Mouse (Mus musculus): ENCODE results near the gene Aif1.

- TF ChIP-seq POLR2A (IDR thresholded peaks at IDR 0.05; ENCODE audit: extremely low read depth, insufficient read depth, low read length) (peak; percentile 66; the same call in 1 of the 2 replicates), CTCF (IDR thresholded peaks at IDR 0.05; ENCODE audit: extremely low read depth, insufficient read depth, low read length) (no peak)
These were observed 40.9 kb downstream of the Aif1 start, which contains the start of gene Bag6 for GRCm38 (mm10) chr17:35134801-35135590.
